Mouse (Mus musculus) urinary bladder, postnatal 0 days (tissue): ENCODE results near the gene Vmn2r3. TPM values are rescaled to one million over a fixed set of nuclear protein-coding genes. Genes with fewer than 3 reads are reported as not detected.

ENCODE experiments used
- polyA plus RNA-seq: library from polyadenylated mRNA; unstranded; fragments of >200 nt; fragmentation: Nextera tagmentation; extraction: Ambion mirVana; gene quantifications from 2 replicates; pipeline ENCODE4 v1.2.1, GENCODE M21; 2015

Gene Vmn2r3
- polyA plus RNA-seq: not detected in 2 replicates

GRCm38 (mm10) chr3:64289609-64290008 is at the start of gene Vmn2r3:
Gene Vmn2r3 (minus strand): TSS chr3:64289709.

Other genes with a start within 250 kb of the Vmn2r3 start
- gene Vmn2r1, start 208.2 kb downstream of the Vmn2r3 start, polyA plus RNA-seq: not detected in 2 replicates
- gene Vmn2r2, start 147.8 kb downstream of the Vmn2r3 start, polyA plus RNA-seq: not detected in 2 replicates
- not detected in 2 replicates for gene Vmn2r4, start 125.7 kb upstream of the Vmn2r3 start, polyA plus RNA-seq
- gene Vmn2r5, start 220.1 kb upstream of the Vmn2r3 start, polyA plus RNA-seq: not detected in 2 replicates